Mouse (Mus musculus) MEL (cell line): ENCODE data around the gene Foxd1. TPM values are rescaled to one million over a fixed set of nuclear protein-coding genes. Genes with fewer than 3 reads are reported as not detected.

Experiments
- DNase-seq: peaks from one replicate; pipeline ENCODE4 v3.0.0; 2011; ENCODE audit warnings: low read depth, low spot score
- H3K27ac ChIP-seq: 2 replicates; pipeline ENCODE4 v1.5.1; 2012; ENCODE audit warnings: low read depth, mild to moderate bottlenecking, control low read depth, low read length, moderate library complexity; ENCODE audit not compliant: control insufficient read depth
- H3K27me3 ChIP-seq, 2 experiments: fragments of 150-350 bp in 1 of 2; sonication (generic) in 1 of 2; 2 replicates each; pipeline ENCODE4 v1.6.1; 2012; ENCODE audit warnings: low read length in 2 of 2, mild to moderate bottlenecking in 2 of 2, improper control_type of control experiment in 1 of 2, moderate library complexity in 1 of 2; ENCODE audit not compliant: insufficient read depth in 2 of 2, control insufficient read depth in 1 of 2
- H3K36me3 ChIP-seq, 2 experiments: 2 replicates each; pipeline ENCODE4 v1.6.1; 2012 to 2014; ENCODE audit warnings: low read length in 2 of 2, improper control_type of control experiment in 1 of 2, inconsistent platforms in 1 of 2, mild to moderate bottlenecking in 1 of 2; ENCODE audit not compliant: insufficient read depth in 2 of 2, control insufficient read depth in 1 of 2
- H3K4me1 ChIP-seq, 2 experiments: fragments of 150-350 bp in 1 of 2; sonication (generic) in 1 of 2; 2 replicates each; pipeline ENCODE4 v1.6.1; 2012; ENCODE audit warnings: low read length in 2 of 2, improper control_type of control experiment in 1 of 2, mild to moderate bottlenecking in 1 of 2; ENCODE audit not compliant: insufficient read depth in 2 of 2, control insufficient read depth in 1 of 2
- H3K4me3 ChIP-seq, 2 experiments: fragments of 150-350 bp in 1 of 2; sonication (generic) in 1 of 2; 2 replicates each; pipeline ENCODE4 v1.5.1; 2012; ENCODE audit warnings: low read depth in 2 of 2, low read length in 2 of 2, mild to moderate bottlenecking in 2 of 2, moderate library complexity in 2 of 2, control low read depth in 1 of 2, improper control_type of control experiment in 1 of 2; ENCODE audit not compliant: control insufficient read depth in 1 of 2, insufficient read depth in 1 of 2
- H3K79me2 ChIP-seq: 2 replicates; pipeline ENCODE4 v1.6.1; 2012; ENCODE audit warnings: mild to moderate bottlenecking, low read length, moderate library complexity; ENCODE audit not compliant: control insufficient read depth, poor library complexity, insufficient read depth
- H3K9ac ChIP-seq: 2 replicates; pipeline ENCODE4 v1.6.1; 2012; ENCODE audit warnings: low read depth, mild to moderate bottlenecking, control low read depth, low read length, moderate library complexity; ENCODE audit not compliant: control insufficient read depth, poor library complexity, severe bottlenecking
- H3K9me3 ChIP-seq: fragments of 150-350 bp; sonication (generic); replicated peaks from 2 replicates; pipeline ENCODE4 v1.6.1; 2012; ENCODE audit warnings: mild to moderate bottlenecking, low read length, improper control_type of control experiment, moderate library complexity; ENCODE audit not compliant: insufficient read depth
- CHD1 ChIP-seq: IDR thresholded peaks from 2 replicates; pipeline ENCODE4 v1.6.1; 2012; ENCODE audit warnings: low read depth, mild to moderate bottlenecking, inconsistent platforms, low read length, improper control_type of control experiment
- E2F4 ChIP-seq: IDR thresholded peaks from 2 replicates; pipeline ENCODE4 v1.6.1; 2011; ENCODE audit warnings: low read depth, low read length, improper control_type of control experiment, borderline replicate concordance
- ELF1 ChIP-seq: IDR thresholded peaks from 2 replicates; pipeline ENCODE4 v1.6.1; 2014; ENCODE audit warnings: low read depth, mild to moderate bottlenecking, inconsistent platforms, low read length, improper control_type of control experiment, moderate library complexity
- EP300 ChIP-seq, 2 experiments: IDR thresholded peaks; 2 replicates each; pipeline ENCODE4 v1.6.1; 2011; ENCODE audit warnings: improper control_type of control experiment in 2 of 2, low read length in 2 of 2, low read depth in 1 of 2, mild to moderate bottlenecking in 1 of 2
- GABPA ChIP-seq: IDR thresholded peaks from 2 replicates; pipeline ENCODE4 v1.6.1; 2012; ENCODE audit warnings: low read depth, mild to moderate bottlenecking, inconsistent platforms, low read length, improper control_type of control experiment, moderate library complexity
- GATA1 ChIP-seq: IDR thresholded peaks from 2 replicates; pipeline ENCODE4 v1.6.1; 2011; ENCODE audit warnings: low read depth, low read length, improper control_type of control experiment
- JUND ChIP-seq: IDR thresholded peaks from 2 replicates; pipeline ENCODE4 v1.6.1; 2011; ENCODE audit warnings: low read depth, mild to moderate bottlenecking, improper control_type of control experiment, low read length
- MAZ ChIP-seq: IDR thresholded peaks from 2 replicates; pipeline ENCODE4 v1.6.1; 2012; ENCODE audit warnings: low read depth, mild to moderate bottlenecking, inconsistent platforms, low read length, improper control_type of control experiment
- MEF2A ChIP-seq: IDR thresholded peaks from 2 replicates; pipeline ENCODE4 v1.6.1; 2014; ENCODE audit warnings: low read depth, mild to moderate bottlenecking, inconsistent platforms, low read length, improper control_type of control experiment; ENCODE audit not compliant: poor library complexity, insufficient replicate concordance, severe bottlenecking; ENCODE audit errors: extremely low read depth
- MYB ChIP-seq: IDR thresholded peaks from 2 replicates; pipeline ENCODE4 v1.6.1; 2011; ENCODE audit warnings: mild to moderate bottlenecking, low read depth, low read length, improper control_type of control experiment
- NELFE ChIP-seq: IDR thresholded peaks from 2 replicates; pipeline ENCODE4 v1.6.1; 2011; ENCODE audit warnings: low read depth, low read length, improper control_type of control experiment
- POLR2A ChIP-seq, 2 experiments: IDR thresholded peaks; 2 replicates each; pipeline ENCODE4 v1.6.1; 2011 to 2012; ENCODE audit warnings: low read length in 2 of 2, mild to moderate bottlenecking in 2 of 2, control low read depth in 1 of 2, improper control_type of control experiment in 1 of 2, low read depth in 1 of 2, moderate library complexity in 1 of 2; ENCODE audit not compliant: control insufficient read depth in 1 of 2, insufficient read depth in 1 of 2, poor library complexity in 1 of 2
- POLR2AphosphoS5 ChIP-seq: IDR thresholded peaks from 2 replicates; pipeline ENCODE4 v1.6.1; 2012; ENCODE audit warnings: low read depth, borderline replicate concordance, mild to moderate bottlenecking, inconsistent platforms, low read length, moderate library complexity, mixed read lengths
- TBP ChIP-seq: IDR thresholded peaks from 2 replicates; pipeline ENCODE4 v1.8.0; 2011; ENCODE audit warnings: low read depth, low read length, improper control_type of control experiment
- USF2 ChIP-seq, 2 experiments: IDR thresholded peaks; 2 replicates each; pipeline ENCODE4 v1.6.1; 2011 to 2012; ENCODE audit warnings: improper control_type of control experiment in 2 of 2, low read length in 2 of 2, borderline replicate concordance in 1 of 2, inconsistent platforms in 1 of 2, low read depth in 1 of 2, mild to moderate bottlenecking in 1 of 2; ENCODE audit not compliant: insufficient read depth in 1 of 2
- ZMIZ1 ChIP-seq: IDR thresholded peaks from 2 replicates; pipeline ENCODE4 v1.6.1; 2012; ENCODE audit warnings: low read depth, mild to moderate bottlenecking, inconsistent platforms, low read length, improper control_type of control experiment, moderate library complexity
- polyA plus RNA-seq, 2 experiments: library from polyadenylated mRNA; stranded (reverse) in 1 of 2; unstranded in 1 of 2; fragments of >175 nt in 1 of 2; fragments of >200 nt in 1 of 2; gene quantifications; 2 replicates each; pipeline versions ENCODE4 v1.2.1 to v1.2.4; 2012; ENCODE audit warnings: low replicate concordance in 2 of 2, low read depth in 1 of 2; ENCODE audit not compliant: insufficient read length in 2 of 2, insufficient read depth in 1 of 2, missing spikeins in 1 of 2
- total RNA-seq: library from RNA; depleted of rRNA; stranded (reverse); fragments of 300-350 nt; gene quantifications from 2 replicates; pipeline ENCODE4 v1.2.3, GENCODE M21; 2012

The Foxd1 gene
- total and polyA plus RNA-seq, 3 experiments = not detected

GRCm38 (mm10) chr13:98374560-98374959 lies 20.5 kb downstream of the Foxd1 start:
- H3K4me1 ChIP-seq = no peaks in the 10 kb centered on the region
- no peaks in the 10 kb centered on the region for H3K79me2 ChIP-seq
- TF ChIP-seq E2F4 (no peak), ZMIZ1 (no peak), JUND (no peak), EP300 (IDR thresholded peaks at IDR 0.05; ENCODE audit: low read depth in 1 of 2, low read length in 2 of 2) (no peak)
- TF ChIP-seq, all 39 proteins: peak for 0
- Histone ChIP-seq H3K27me3 (no peaks in the 10 kb centered on the region; a peak in 1 of 4 replicates), H3K9ac (no peak overlapping the region), H3K9me3 (no peaks in the 10 kb centered on the region), H3K36me3 (no peaks in the 10 kb centered on the region), H3K27ac (no peak overlapping the region), H3K4me3 (no peak overlapping the region)
- DNase-seq = no peak

- H3K27me3 ChIP-seq = no peaks in the 10 kb centered on the region
- no peaks in the 10 kb centered on the region for H3K79me2 ChIP-seq
- H3K9me3 ChIP-seq = no peaks in the 10 kb centered on the region
- no peak overlapping the region for H3K27ac ChIP-seq
- no peak overlapping the region for H3K9ac ChIP-seq
- no peak for TF ChIP-seq MAZ
- TF ChIP-seq NELFE = no peak
- no peak for TF ChIP-seq POLR2A (IDR thresholded peaks at IDR 0.05; ENCODE audit: control insufficient read depth in 1 of 2, insufficient read depth in 1 of 2, low read depth in 1 of 2, low read length in 2 of 2, poor library complexity in 1 of 2)
- TF ChIP-seq CHD1 = no peak
- no peak for TF ChIP-seq TBP
- no peaks in the 10 kb centered on the region for H3K4me1 ChIP-seq
- no peak overlapping the region for H3K4me3 ChIP-seq
- H3K36me3 ChIP-seq = no peaks in the 10 kb centered on the region
- no peak for DNase-seq
Observed at GRCm38 (mm10) chr13:98374979-98375378, 20.9 kb downstream of the Foxd1 start.

GRCm38 (mm10) chr13:98377746-98378145 lies 23.7 kb downstream of the Foxd1 start:
- no peak for DNase-seq
- no peak overlapping the region for H3K4me3 ChIP-seq
- TF ChIP-seq ELF1 = no peak
- no peak for TF ChIP-seq POLR2AphosphoS5
- TF ChIP-seq MYB = no peak
- no peak for TF ChIP-seq GABPA
- no peak for TF ChIP-seq MEF2A
- TF ChIP-seq GATA1 = no peak
- no peak for TF ChIP-seq USF2 (IDR thresholded peaks at IDR 0.05; ENCODE audit: borderline replicate concordance in 1 of 2, insufficient read depth in 1 of 2, low read depth in 1 of 2, low read length in 2 of 2)

More at GRCm38 (mm10) chr13:98377746-98378145, 23.7 kb downstream of the Foxd1 start:
- Histone ChIP-seq H3K9ac (no peak overlapping the region), H3K9me3 (no peaks in the 10 kb centered on the region), H3K79me2 (no peaks in the 10 kb centered on the region), H3K36me3 (no peaks in the 10 kb centered on the region), H3K27me3 (no peaks in the 10 kb centered on the region), H3K4me1 (no peaks in the 10 kb centered on the region), H3K27ac (no peak overlapping the region)
